Mouse (Mus musculus) brown adipose tissue, adult 24 weeks (tissue): ENCODE results near the gene Kcnn1. TPM values are rescaled to one million over a fixed set of nuclear protein-coding genes. Genes with fewer than 3 reads are reported as not detected.

Experiments used
- H3K27ac ChIP-seq: fragments of 200-500 bp; replicated peaks from 2 replicates; pipeline ENCODE4 v1.5.1; 2012; ENCODE audit warnings: low read depth, mild to moderate bottlenecking, low read length
- H3K4me1 ChIP-seq: fragments of 200-500 bp; 2 replicates; pipeline ENCODE4 v1.6.1; 2012; ENCODE audit warnings: low read length, mixed read lengths; ENCODE audit not compliant: control insufficient read depth, insufficient read depth, insufficient read length
- H3K4me3 ChIP-seq: fragments of 200-500 bp; 2 replicates; pipeline ENCODE4 v1.5.1; 2012; ENCODE audit warnings: low read depth, mild to moderate bottlenecking, low read length, moderate library complexity; ENCODE audit not compliant: insufficient read depth
- polyA plus RNA-seq: library from polyadenylated mRNA; stranded (reverse); fragments of >200 nt; gene quantifications from 2 replicates; pipeline ENCODE4 v1.2.4, GENCODE M21; 2012; ENCODE audit not compliant: missing spikeins, insufficient read depth, insufficient read length

Kcnn1 gene
- polyA plus RNA-seq, 1 experiment = 5.8 TPM

DNA sequence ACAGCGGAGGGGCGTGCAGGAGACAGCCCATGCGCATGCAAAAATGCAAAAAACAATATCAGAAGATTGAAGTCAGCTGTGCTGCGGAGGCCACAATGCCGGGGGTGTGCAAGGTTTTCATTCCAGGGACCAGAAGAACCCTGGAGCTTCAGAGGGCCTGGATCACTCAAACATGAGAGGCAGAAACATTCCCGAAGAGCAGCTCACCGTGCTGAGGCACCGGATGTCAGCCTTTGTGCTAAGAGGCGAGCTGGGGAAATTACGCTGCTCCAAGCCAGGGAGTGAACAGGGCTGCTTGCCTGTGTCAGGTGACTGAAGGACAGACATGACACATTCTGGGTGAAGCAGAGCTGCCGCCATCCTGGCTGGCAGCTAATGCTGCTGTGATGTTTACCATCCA is 17.5 kb upstream of the Kcnn1 start:
- H3K27ac ChIP-seq = peak overlapping the region; percentile 61
- peaks cover 3% of the 10 kb centered on the region; the same call in 1 of the 2 replicates for H3K4me1 ChIP-seq
- peak overlapping the region; percentile 31 for H3K4me3 ChIP-seq

DNA sequence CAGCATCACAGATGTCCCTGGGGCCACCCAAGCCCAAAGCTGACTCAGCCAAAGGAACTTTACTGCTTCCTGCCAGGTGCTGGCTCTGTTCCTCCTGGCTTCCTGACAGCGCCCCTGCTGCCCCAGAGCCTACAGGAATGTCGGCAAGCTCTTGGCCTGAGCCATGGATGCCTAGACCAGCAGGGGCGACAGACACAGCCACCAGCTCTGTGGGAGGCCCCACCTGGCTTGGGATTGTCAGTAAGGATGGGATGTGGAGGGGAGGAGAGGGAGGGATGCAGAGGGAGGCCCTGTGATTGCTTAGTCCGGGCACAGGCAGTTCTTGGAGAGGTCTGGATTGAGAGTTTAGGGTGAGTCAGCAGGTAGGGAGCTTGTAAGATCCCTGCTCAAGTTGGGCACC is 17.1 kb upstream of the Kcnn1 start:
- H3K4me1 ChIP-seq = peaks cover 3% of the 10 kb centered on the region; the same call in 1 of the 2 replicates
- H3K4me3 ChIP-seq = peak overlapping the region; percentile 31
- peak overlapping the region; percentile 58 for H3K27ac ChIP-seq

DNA sequence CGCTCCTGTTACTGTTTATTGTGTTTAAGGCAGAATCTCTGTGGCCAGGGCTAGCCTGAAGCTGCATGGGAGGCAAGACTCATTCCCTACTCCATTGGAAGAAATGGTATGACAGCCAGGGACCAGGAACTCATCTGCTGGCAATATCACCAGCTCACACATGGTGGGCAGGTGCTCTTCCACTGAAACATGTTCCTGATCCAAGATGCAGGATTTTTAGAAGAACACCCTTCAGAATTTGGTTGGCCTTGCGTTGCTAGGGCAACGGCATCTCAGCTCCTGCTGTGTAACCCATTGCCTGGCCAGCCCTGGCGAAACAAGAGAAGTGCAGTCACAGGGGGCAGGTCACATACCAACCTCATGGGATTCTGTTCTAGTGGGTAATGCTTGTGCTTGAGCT is 16.4 kb upstream of the Kcnn1 start:
- Histone ChIP-seq H3K27ac (no peak overlapping the region), H3K4me3 (no peak overlapping the region), H3K4me1 (peaks cover 3% of the 10 kb centered on the region; the same call in 1 of the 2 replicates)

DNA sequence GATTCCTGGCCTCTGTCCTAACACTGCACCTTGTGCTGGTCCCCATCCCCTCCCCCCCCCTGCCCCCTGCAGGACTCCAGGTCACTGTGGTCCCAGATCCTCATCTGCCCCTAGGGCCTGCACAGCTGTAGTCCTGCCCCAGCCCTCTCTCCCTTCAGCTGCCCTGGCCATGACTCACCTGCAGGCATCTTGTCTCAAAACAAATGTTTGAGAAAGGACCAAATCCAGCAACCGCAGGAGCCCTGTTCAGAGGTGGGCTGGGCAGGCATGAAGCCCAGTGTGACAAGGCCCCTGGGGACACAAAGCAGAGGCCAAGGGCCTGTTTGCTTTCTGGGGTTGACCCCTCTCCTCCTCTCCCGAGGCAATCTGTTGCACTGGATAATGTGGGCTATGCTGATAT is 15.1 kb upstream of the Kcnn1 start:
- H3K27ac ChIP-seq = no peak overlapping the region
- peaks cover 3% of the 10 kb centered on the region; the same call in 1 of the 2 replicates for H3K4me1 ChIP-seq
- H3K4me3 ChIP-seq = no peak overlapping the region

DNA sequence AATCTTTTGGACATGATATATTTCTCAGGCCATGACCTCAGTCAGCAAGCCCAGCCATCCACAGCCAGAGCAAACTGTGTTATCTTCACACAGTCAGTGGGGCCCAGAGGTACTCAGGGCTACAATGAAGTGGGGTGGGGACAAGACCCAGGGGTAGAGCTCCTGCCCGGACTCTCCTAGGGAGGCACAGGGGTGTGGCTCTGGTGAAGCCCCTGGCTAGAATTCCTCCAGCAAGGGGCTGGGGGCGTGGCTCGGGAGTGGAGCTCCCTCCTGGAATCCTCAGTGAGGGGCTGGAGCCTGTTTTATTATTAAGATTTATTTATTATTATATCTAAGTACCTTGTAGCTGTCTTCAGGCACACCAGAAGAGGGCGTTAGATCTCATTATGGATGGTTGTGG is 13.3 kb upstream of the Kcnn1 start:
- Histone ChIP-seq H3K4me3 (no peak overlapping the region), H3K27ac (no peak overlapping the region), H3K4me1 (peaks cover 3% of the 10 kb centered on the region; the same call in 1 of the 2 replicates)

DNA sequence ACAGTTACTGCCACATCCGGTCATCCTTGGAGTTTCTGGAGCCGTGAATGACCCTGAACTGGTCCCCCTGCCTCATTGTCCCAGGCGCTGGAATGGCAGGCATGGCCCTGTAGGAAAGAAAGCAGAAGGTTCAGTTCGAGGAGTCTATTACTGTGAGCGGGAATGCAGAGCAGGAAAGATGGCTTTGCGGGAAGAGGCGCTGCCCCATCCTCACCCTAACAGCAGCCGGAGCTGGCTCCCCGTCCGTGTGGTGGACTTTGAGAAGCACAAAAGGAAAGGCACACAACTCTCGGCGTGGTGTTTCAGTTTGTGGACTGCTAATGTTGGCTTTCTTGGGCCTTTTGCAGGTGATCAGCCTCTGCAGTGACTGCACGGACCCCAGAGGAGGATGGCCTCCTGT is 11.4 kb upstream of the Kcnn1 start:
- no peaks in the 10 kb centered on the region for H3K4me1 ChIP-seq
- no peak overlapping the region for H3K27ac ChIP-seq
- H3K4me3 ChIP-seq = no peak overlapping the region

DNA sequence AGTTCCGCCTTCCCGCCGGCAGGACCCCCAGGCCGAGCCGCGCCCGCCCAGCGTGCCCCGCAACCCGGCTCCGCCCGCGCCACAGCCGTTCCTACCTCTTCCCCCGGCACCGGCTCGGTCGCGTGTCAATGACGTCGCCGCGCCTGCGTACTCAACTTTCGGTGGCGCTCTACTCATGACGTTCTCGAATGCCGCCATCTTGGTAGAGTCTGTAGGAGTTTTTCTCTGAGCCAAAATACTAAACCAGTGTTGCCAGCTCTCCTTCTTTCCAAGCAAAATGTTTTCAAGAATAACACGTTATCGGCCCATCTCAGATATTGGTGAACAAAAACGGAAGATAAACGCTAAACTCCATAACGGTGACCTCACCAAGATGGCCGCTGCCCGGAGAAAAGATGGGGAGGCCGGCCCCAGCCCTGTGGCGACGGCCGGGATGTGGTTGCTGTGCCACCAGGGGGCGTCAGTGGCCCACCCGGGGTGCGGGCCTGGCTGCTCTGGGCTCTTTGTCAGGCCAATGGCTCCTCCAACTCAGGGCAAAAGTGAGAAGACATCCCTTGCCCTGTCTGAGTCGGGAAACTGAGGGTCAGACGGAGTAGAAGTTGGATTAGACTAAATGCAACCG is 10.4 kb upstream of the Kcnn1 start, which contains the start of gene Ccdc124:
Ccdc124 (minus strand) TSS at position 572 of the 622 bp plus-strand sequence.
- Histone ChIP-seq H3K27ac (peak within 1 kb of the TSS; percentile 95), H3K4me1 (no peaks in the 10 kb centered on the region), H3K4me3 (peak within 1 kb of the TSS; percentile 81)

DNA sequence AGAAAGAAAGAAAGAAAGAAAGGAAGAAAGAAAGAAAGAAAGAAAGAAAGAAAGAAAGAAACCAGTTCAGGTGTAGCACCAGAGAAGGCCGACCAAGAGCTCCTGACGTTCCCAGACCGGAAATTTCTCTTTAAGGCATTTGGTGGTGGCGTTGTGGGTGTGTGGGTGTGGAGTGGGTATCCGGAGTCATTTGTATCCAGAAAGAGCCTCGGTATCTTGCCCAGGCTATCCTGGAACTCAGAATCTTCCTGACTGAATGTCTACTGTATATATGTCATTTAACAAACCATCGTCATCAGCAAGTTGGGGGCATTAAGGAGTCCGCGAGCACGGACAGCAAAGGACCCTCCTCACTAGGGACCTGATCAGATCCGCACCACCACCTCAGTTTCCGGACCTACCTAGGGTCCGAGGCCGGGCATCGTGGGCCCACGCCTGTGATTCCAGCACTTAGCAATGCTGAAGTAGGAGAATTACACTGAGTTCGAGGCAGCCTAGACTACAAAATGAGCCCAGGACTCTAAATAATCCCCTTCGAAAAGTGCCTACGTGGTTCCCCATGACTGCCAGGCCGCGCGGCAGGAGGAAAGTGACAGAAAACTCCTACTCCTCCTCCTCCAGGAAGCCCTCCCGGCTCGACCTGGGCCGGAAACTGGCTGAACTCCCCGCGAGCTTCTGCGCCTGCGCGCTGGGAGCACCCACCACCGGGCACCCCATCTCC is 9.7 kb upstream of the Kcnn1 start:
- H3K4me1 ChIP-seq = no peaks in the 10 kb centered on the region
- peak overlapping the region; percentile 81 for H3K4me3 ChIP-seq
- peak overlapping the region; percentile 56 for H3K27ac ChIP-seq

DNA sequence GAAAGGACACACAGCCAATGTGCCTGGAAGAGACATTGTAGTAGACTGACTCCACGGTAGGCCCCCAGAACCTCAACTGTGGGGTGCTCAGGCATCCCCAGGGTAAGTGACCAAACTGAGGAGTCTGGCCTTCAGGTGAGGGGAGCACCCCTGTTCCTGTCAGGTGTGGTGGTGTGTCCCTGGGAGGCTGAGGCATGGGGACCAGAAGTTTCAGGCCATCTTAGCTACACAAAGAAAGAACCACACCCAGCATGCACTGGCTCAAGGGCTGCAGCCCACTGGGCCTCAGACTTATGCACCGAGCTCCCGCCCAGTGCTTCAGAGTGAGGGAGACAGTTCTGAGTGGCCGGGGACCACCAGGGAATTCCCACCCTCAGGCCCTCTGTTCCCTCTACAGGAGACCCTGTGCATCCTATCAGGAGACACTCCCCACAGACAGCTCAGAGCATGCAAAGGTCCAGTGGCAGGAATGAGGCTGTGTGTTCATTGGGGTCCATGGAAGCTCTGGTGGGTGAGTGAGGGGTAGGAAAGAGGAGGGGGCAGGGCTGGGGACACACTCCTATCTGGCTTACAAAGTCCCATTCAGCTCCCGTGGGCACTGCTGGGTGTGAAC is 8.2 kb upstream of the Kcnn1 start:
- no peak overlapping the region for H3K27ac ChIP-seq
- H3K4me3 ChIP-seq = no peak overlapping the region
- H3K4me1 ChIP-seq = no peaks in the 10 kb centered on the region

DNA sequence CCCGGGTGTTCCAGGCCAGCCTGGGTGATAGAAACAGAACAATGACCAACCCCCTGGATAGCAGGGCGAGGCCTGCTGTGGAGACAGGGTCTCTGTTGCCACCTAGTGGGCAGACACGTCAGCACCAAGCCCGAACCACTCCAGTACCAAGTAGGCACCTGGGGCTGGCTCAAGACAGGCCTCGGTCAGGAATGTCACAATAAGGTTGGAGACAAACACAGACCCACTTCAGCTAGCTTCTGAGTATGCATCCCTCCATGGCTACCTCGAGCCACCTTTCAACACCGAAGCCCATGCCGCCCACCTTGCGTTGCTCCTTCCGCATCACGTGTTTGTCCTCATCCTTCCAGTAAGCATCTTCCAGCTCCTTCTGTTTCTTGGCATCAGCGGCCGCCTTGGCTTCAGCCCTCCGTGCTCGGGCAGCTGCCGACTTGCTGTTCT is 6.6 kb upstream of the Kcnn1 start:
- no peak overlapping the region for H3K4me3 ChIP-seq
- no peak overlapping the region for H3K27ac ChIP-seq
- peaks cover 4% of the 10 kb centered on the region; the same call in 1 of the 2 replicates for H3K4me1 ChIP-seq

DNA sequence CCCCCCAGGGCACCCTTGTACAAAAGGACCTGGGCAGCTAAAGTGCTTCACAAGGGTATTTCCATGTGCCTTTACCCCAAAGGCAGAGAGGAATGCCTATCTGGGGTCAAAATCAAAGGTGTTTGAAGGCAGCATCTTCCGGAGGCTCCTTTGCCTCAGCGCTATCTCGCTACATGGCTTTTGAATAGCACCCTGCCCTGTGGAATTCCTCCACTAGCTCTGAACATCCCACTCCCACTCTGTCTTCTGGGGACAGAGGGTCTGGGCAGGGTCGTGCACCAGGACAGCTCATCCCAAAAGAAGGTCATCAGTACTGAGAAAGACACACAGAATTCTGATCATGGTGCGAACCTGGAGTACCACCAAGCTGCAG is 6.1 kb upstream of the Kcnn1 start:
- Histone ChIP-seq H3K4me3 (no peak overlapping the region), H3K27ac (no peak overlapping the region)

DNA sequence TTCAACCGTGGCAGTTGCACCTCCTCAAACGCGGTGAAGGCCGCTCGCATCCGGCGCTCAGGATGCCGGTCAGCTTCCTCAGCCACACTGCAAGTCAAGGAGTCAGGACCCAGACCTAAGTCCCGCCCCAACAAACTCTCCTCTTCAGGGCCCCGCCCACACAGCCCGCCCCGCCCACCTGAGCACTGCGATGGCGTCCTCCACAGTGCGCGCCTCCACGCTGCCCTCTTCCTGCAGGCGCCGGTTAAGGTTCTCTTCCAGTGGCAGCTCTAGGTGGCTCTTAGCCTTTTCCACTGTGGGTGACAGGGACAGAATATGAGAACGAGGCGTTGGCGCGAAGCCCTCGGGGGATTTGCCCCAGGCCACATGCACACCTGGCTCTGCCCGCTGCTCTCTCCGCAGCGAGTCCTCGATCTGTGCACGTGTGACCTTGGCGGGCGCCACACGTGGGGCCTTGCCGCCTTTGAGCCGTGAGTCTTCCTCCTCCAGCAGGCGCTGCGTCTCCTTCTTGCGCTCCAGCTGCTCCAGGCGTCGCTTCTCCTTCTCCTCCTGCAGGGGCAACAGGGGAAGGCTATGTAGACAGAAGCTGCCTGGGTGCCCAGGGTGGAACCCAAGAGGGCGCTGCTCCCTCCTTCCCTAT is 5.6 kb upstream of the Kcnn1 start:
- Histone ChIP-seq H3K4me3 (no peak overlapping the region), H3K4me1 (peaks cover 4% of the 10 kb centered on the region; the same call in 1 of the 2 replicates), H3K27ac (no peak overlapping the region)

More for the DNA sequence above, 6.1 kb upstream of the Kcnn1 start:
- H3K4me1 ChIP-seq = peaks cover 4% of the 10 kb centered on the region; the same call in 1 of the 2 replicates

DNA sequence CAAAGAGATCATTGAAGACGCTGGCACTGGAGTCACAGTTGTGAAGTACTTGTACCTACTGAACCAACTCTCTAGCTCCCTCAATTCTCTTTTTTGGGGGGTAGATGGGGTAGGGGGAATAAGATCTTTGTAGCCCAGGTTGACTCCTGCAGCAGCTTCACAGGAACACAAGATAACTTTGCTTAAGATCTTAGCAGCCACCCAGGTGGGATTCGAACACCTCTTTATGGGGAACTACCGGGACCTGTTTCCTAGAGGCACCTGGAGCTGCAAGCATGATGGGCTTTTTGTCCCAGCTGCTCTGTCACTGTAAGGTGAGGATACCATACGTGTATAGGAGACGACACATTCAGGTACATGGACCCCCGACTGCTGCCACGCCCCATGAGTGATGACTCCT is 3.5 kb upstream of the Kcnn1 start:
- Histone ChIP-seq H3K4me3 (no peak overlapping the region), H3K27ac (no peak overlapping the region), H3K4me1 (peaks cover 6% of the 10 kb centered on the region; the same call in 1 of the 2 replicates)

DNA sequence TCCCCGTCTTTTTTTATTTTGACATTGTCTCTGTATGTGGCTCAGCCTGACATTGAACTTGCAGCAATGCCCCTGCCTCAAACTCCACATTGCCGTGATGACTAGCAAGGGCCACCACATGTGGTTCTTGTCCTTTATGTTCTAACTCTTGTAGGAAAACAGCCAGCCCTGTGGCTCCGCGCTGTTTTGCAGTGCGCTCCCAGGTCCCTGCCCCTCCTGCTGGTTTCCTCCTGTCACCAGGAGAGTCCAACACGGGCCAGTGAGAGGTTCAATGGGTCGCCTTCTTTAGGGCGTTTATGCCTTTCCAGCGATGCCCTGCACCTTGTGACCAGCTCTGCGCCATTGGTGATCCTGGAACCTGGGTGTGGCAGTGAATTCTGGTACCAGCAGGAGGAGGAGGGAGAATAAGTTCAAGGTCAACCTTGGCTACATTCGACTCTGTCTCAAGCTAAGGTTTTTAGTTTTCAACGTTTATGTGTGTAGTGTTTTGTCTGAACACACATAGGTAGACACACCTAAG is 3.0 kb upstream of the Kcnn1 start:
- peaks cover 6% of the 10 kb centered on the region; the same call in 1 of the 2 replicates for H3K4me1 ChIP-seq
- H3K27ac ChIP-seq = no peak overlapping the region
- H3K4me3 ChIP-seq = peak overlapping the region; percentile 48
